Mouse (Mus musculus) limb, embryonic 11.5 days (tissue): ENCODE results near the gene Hspb2. TPM values are rescaled to one million over a fixed set of nuclear protein-coding genes. Genes with fewer than 3 reads are reported as not detected.
A peak's percentile ranks its signal among the peaks of the same experiment; 100 is the strongest.

Experiments used
- ATAC-seq: fragments of 200-750 bp; cut with Nextera tagmentation; 2 replicates; pipeline ENCODE4 v1.8.0; 2017; ENCODE audit warnings: low read depth; ENCODE audit not compliant: insufficient number of reproducible peaks, low FRiP score, low TSS enrichment
- DNase-seq: peaks from one replicate; pipeline ENCODE4 v3.0.0-alpha.2; 2015; ENCODE audit warnings: low spot score
- H3K27ac ChIP-seq: fragments of 300-500 bp; sonication (generic); replicated peaks from 2 replicates; pipeline ENCODE4 v1.5.1; 2014; ENCODE audit warnings: low read depth, mild to moderate bottlenecking, low read length
- H3K27me3 ChIP-seq: fragments of 300-500 bp; sonication (generic); 2 replicates; pipeline ENCODE4 v1.6.1; 2014; ENCODE audit warnings: mild to moderate bottlenecking, low read length, mixed read lengths; ENCODE audit not compliant: control insufficient read depth, insufficient read depth
- H3K36me3 ChIP-seq: fragments of 300-500 bp; sonication (generic); 2 replicates; pipeline ENCODE4 v1.6.1; 2014; ENCODE audit warnings: mild to moderate bottlenecking, low read length, moderate library complexity, mixed read lengths; ENCODE audit not compliant: control insufficient read depth, insufficient read depth
- H3K4me1 ChIP-seq: fragments of 300-500 bp; sonication (generic); 2 replicates; pipeline ENCODE4 v1.6.1; 2014; ENCODE audit warnings: low read length, mixed read lengths; ENCODE audit not compliant: control insufficient read depth, insufficient read depth
- H3K4me2 ChIP-seq: fragments of 300-500 bp; sonication (generic); 2 replicates; pipeline ENCODE4 v1.6.1; 2014; ENCODE audit warnings: low read depth, mild to moderate bottlenecking, moderate library complexity; ENCODE audit not compliant: severe bottlenecking
- H3K4me3 ChIP-seq: fragments of 300-500 bp; sonication (generic); 2 replicates; pipeline ENCODE4 v1.5.1; 2014; ENCODE audit warnings: low read depth, low read length
- H3K9ac ChIP-seq: fragments of 300-500 bp; sonication (generic); 2 replicates; pipeline ENCODE4 v1.6.1; 2014; ENCODE audit warnings: mild to moderate bottlenecking, low read length
- H3K9me3 ChIP-seq: fragments of 300-500 bp; sonication (generic); 2 replicates; pipeline ENCODE4 v1.6.1; 2016; ENCODE audit warnings: low read length; ENCODE audit not compliant: control insufficient read depth
- WGBS: fragments of 180-500 bp; shearing (Covaris S2); extraction: QIAGEN DNeasy Blood & Tissue Kit; methylation state at CpG from one replicate; pipeline ENCODE4 v1.1.7; 2014; 5-methylcytosine and 5-hydroxymethylcytosine counted together
- polyA plus RNA-seq: library from polyadenylated mRNA; unstranded; fragments of >200 nt; fragmentation: Nextera tagmentation; extraction: Ambion mirVana; gene quantifications from 2 replicates; pipeline ENCODE4 v1.2.1, GENCODE M21; 2014

Hspb2 gene
- polyA plus RNA-seq, 1 experiment from 2014 or later = 3.5 TPM

GRCm38 (mm10) chr9:50775662-50776126, 23.5 kb upstream of the Hspb2 start:
- Histone ChIP-seq H3K27me3 (no peaks in the 10 kb centered on the region), H3K4me2 (peak overlapping the region; percentile 69), H3K9ac (peak overlapping the region; percentile 89), H3K27ac (peak overlapping the region; percentile 65), H3K36me3 (peaks cover 2% of the 10 kb centered on the region; the same call in 1 of the 2 replicates), H3K9me3 (no peaks in the 10 kb centered on the region), H3K4me1 (peaks cover 7% of the 10 kb centered on the region; the same call in 1 of the 2 replicates), H3K4me3 (peak overlapping the region; percentile 87)
- DNase-seq = no peak
- peak; percentile 13 for ATAC-seq
- WGBS = under 1% methylated on average over 25 of the region's 30 CpGs

- peak; percentile 85 for ATAC-seq
- peak; percentile 95 for DNase-seq
- peaks cover 2% of the 10 kb centered on the region; the same call in 1 of the 2 replicates for H3K36me3 ChIP-seq
- WGBS = under 1% methylated on average over 41 of the region's 51 CpGs
- H3K9me3 ChIP-seq = no peaks in the 10 kb centered on the region
- peak within 1 kb of the TSS; percentile 65 for H3K27ac ChIP-seq
- H3K9ac ChIP-seq = peak within 1 kb of the TSS; percentile 89
- no peaks in the 10 kb centered on the region for H3K27me3 ChIP-seq
- H3K4me3 ChIP-seq = peak within 1 kb of the TSS; percentile 87
- peak within 1 kb of the TSS; percentile 69 for H3K4me2 ChIP-seq
- H3K4me1 ChIP-seq = peaks cover 7% of the 10 kb centered on the region; the same call in 1 of the 2 replicates
These were observed 22.9 kb upstream of the Hspb2 start, which contains the start of the genes Alg9 and 1110032A03Rik for GRCm38 (mm10) chr9:50774991-50775612. TSS of gene Alg9 (plus strand) at chr9:50775019. TSS of gene 1110032A03Rik (minus strand) at chr9:50775520.

- H3K36me3 ChIP-seq = no peaks in the 10 kb centered on the region
- no peak overlapping the region for H3K4me2 ChIP-seq
- peaks cover 7% of the 10 kb centered on the region; the same call in 1 of the 2 replicates for H3K4me1 ChIP-seq
- ATAC-seq = no peak
- no peaks in the 10 kb centered on the region for H3K9me3 ChIP-seq
- no peaks in the 10 kb centered on the region for H3K27me3 ChIP-seq
- no peak for DNase-seq
- H3K27ac ChIP-seq = no peak overlapping the region
- no peak overlapping the region for H3K9ac ChIP-seq
- H3K4me3 ChIP-seq = no peak overlapping the region
- 76% methylated on average over 4 of the region's 4 CpGs for WGBS
These were observed 21.9 kb upstream of the Hspb2 start for GRCm38 (mm10) chr9:50774026-50774462.

GRCm38 (mm10) chr9:50770011-50770410, 17.9 kb upstream of the Hspb2 start:
- WGBS = 67% methylated on average over 2 of the region's 2 CpGs
- no peaks in the 10 kb centered on the region for H3K9me3 ChIP-seq
- ATAC-seq = no peak
- no peak overlapping the region for H3K9ac ChIP-seq
- no peaks in the 10 kb centered on the region for H3K36me3 ChIP-seq
- H3K4me1 ChIP-seq = 0 out of 2 replicates have a peak, but pooled peaks cover 4% of the 10 kb centered on the region
- no peak overlapping the region for H3K4me2 ChIP-seq
- no peak overlapping the region for H3K4me3 ChIP-seq
- H3K27me3 ChIP-seq = no peaks in the 10 kb centered on the region
- no peak for DNase-seq
- no peak overlapping the region for H3K27ac ChIP-seq

- DNase-seq = peak; percentile 99
- H3K27me3 ChIP-seq = no peaks in the 10 kb centered on the region
- H3K36me3 ChIP-seq = no peaks in the 10 kb centered on the region
- WGBS = 5% methylated on average over 59 of the region's 59 CpGs
- ATAC-seq = peak; percentile 97
- H3K4me2 ChIP-seq = peak within 1 kb of the TSS; percentile 83
- no peaks in the 10 kb centered on the region for H3K9me3 ChIP-seq
- H3K27ac ChIP-seq = peak within 1 kb of the TSS; percentile 80
- H3K9ac ChIP-seq = peak within 1 kb of the TSS; percentile 71
- H3K4me3 ChIP-seq = peak within 1 kb of the TSS; percentile 60
- H3K4me1 ChIP-seq = 0 out of 2 replicates have a peak, but pooled peaks cover 2% of the 10 kb centered on the region
These were observed 16.2 kb upstream of the Hspb2 start, which contains the start of gene Fdxacb1 for GRCm38 (mm10) chr9:50768107-50769002. TSS of gene Fdxacb1 (plus strand) at chr9:50768236.

- Histone ChIP-seq H3K4me1 (0 out of 2 replicates have a peak, but pooled peaks cover 2% of the 10 kb centered on the region), H3K36me3 (no peaks in the 10 kb centered on the region), H3K27ac (no peak overlapping the region), H3K27me3 (no peaks in the 10 kb centered on the region), H3K4me3 (peak overlapping the region; percentile 60), H3K9me3 (no peaks in the 10 kb centered on the region), H3K9ac (peak overlapping the region; percentile 62), H3K4me2 (peak overlapping the region; percentile 83)
- ATAC-seq = no peak; the same call in 1 of the 2 replicates
- WGBS = 7% methylated on average over 17 of the region's 17 CpGs
- no peak for DNase-seq
These were observed 15.5 kb upstream of the Hspb2 start for GRCm38 (mm10) chr9:50767531-50768106.

GRCm38 (mm10) chr9:50763331-50763730, 11.2 kb upstream of the Hspb2 start:
- peak; percentile 45 for DNase-seq
- Histone ChIP-seq H3K27me3 (no peaks in the 10 kb centered on the region), H3K4me3 (no peak overlapping the region), H3K9ac (no peak overlapping the region), H3K36me3 (no peaks in the 10 kb centered on the region), H3K4me2 (no peak overlapping the region), H3K27ac (no peak overlapping the region), H3K9me3 (no peaks in the 10 kb centered on the region), H3K4me1 (no peaks in the 10 kb centered on the region)
- ATAC-seq = no peak
- WGBS = 82% methylated on average over 1 of the region's 1 CpGs
